Mouse (Mus musculus): Measurements from ENCODE around the gene Phtf2. TPM values are rescaled to one million over a fixed set of nuclear protein-coding genes. Genes with fewer than 3 reads are reported as not detected.
"Not testable (repeated sequence)": the region's sequence is repeated elsewhere in the genome, so short reads cannot be mapped to it uniquely, and the experiment has no call there.

Gene Phtf2
- polyA plus RNA-seq, 1 experiment from 2014 or later: 3.8 TPM

GRCm38 (mm10) chr5:20738795-20739194 lies 143.1 kb downstream of the Phtf2 start:
- WGBS: 28% methylated on average over 2 of the region's 2 CpGs
- no peak for ATAC-seq
- TF ChIP-seq EP300 (IDR thresholded peaks at IDR 0.05) (no peak), CTCF (IDR thresholded peaks at IDR 0.05) (peak; percentile 38)

GRCm38 (mm10) chr5:20723226-20723625 lies 158.7 kb downstream of the Phtf2 start:
- not testable (repeated sequence) for H3K4me2 ChIP-seq (replicated peaks; ENCODE audit: low read depth, low read length); H3K4me3 ChIP-seq (ENCODE audit: low read depth, low read length); H3K27ac ChIP-seq (ENCODE audit: low read length); H3K27me3 ChIP-seq (replicated peaks; ENCODE audit: insufficient read depth, low read length); H3K9ac ChIP-seq (replicated peaks; ENCODE audit: low read depth); H3K36me3 ChIP-seq (ENCODE audit: insufficient read depth, low read length); ATAC-seq; H3K9me3 ChIP-seq (ENCODE audit: low read length); H3K4me1 ChIP-seq (ENCODE audit: insufficient read depth, low read depth, low read length); DNase-seq (ENCODE audit: low spot score)
- 88% methylated on average over 2 of the region's 4 CpGs for WGBS

More at GRCm38 (mm10) chr5:20738795-20739194, 143.1 kb downstream of the Phtf2 start:
- no peak overlapping the region for H3K9ac ChIP-seq (replicated peaks; ENCODE audit: low read depth)
- no peak overlapping the region for H3K4me3 ChIP-seq (ENCODE audit: low read depth, low read length)
- H3K4me2 ChIP-seq (replicated peaks; ENCODE audit: low read depth, low read length): no peak overlapping the region
- H3K4me1 ChIP-seq (ENCODE audit: insufficient read depth, low read depth, low read length): no peaks in the 10 kb centered on the region
- no peak for DNase-seq (ENCODE audit: low spot score)
- H3K9me3 ChIP-seq (ENCODE audit: low read length): no peaks in the 10 kb centered on the region
- H3K27ac ChIP-seq (ENCODE audit: low read length): no peak overlapping the region
- no peaks in the 10 kb centered on the region for H3K36me3 ChIP-seq (ENCODE audit: insufficient read depth, low read length)
- H3K27me3 ChIP-seq (replicated peaks; ENCODE audit: insufficient read depth, low read length): no peaks in the 10 kb centered on the region

- TF ChIP-seq EP300 (IDR thresholded peaks at IDR 0.05) (peak; percentile 14; the same call in 1 of the 2 replicates), CTCF (IDR thresholded peaks at IDR 0.05) (no peak)
- ATAC-seq: peak; percentile 93
Measured at GRCm38 (mm10) chr5:20720201-20720900, 161.6 kb downstream of the Phtf2 start.

GRCm38 (mm10) chr5:20715980-20716379 lies 165.9 kb downstream of the Phtf2 start:
- not testable (repeated sequence) for DNase-seq (ENCODE audit: low spot score); ATAC-seq

More at GRCm38 (mm10) chr5:20720201-20720900, 161.6 kb downstream of the Phtf2 start:
- Histone ChIP-seq H3K4me1 (ENCODE audit: insufficient read depth, low read depth, low read length) (no peaks in the 10 kb centered on the region), H3K4me3 (ENCODE audit: low read depth, low read length) (no peak overlapping the region), H3K9ac (replicated peaks; ENCODE audit: low read depth) (no peak overlapping the region), H3K9me3 (ENCODE audit: low read length) (no peaks in the 10 kb centered on the region), H3K27me3 (replicated peaks; ENCODE audit: insufficient read depth, low read length) (no peaks in the 10 kb centered on the region), H3K4me2 (replicated peaks; ENCODE audit: low read depth, low read length) (no peak overlapping the region), H3K36me3 (ENCODE audit: insufficient read depth, low read length) (no peaks in the 10 kb centered on the region), H3K27ac (ENCODE audit: low read length) (0 out of 2 replicates have a peak overlapping the region, but pooled peaks have one; percentile 32)
- WGBS: 33% methylated on average over 4 of the region's 4 CpGs
- DNase-seq (ENCODE audit: low spot score): peak; percentile 79

GRCm38 (mm10) chr5:20714619-20715018 lies 167.3 kb downstream of the Phtf2 start:
- WGBS: 80% methylated on average over 1 of the region's 1 CpGs
- DNase-seq (ENCODE audit: low spot score): not testable (repeated sequence)

More at GRCm38 (mm10) chr5:20715980-20716379, 165.9 kb downstream of the Phtf2 start:
- H3K4me2 ChIP-seq (replicated peaks; ENCODE audit: low read depth, low read length); H3K4me3 ChIP-seq (ENCODE audit: low read depth, low read length); H3K27ac ChIP-seq (ENCODE audit: low read length); H3K27me3 ChIP-seq (replicated peaks; ENCODE audit: insufficient read depth, low read length); H3K36me3 ChIP-seq (ENCODE audit: insufficient read depth, low read length); H3K9ac ChIP-seq (replicated peaks; ENCODE audit: low read depth); H3K9me3 ChIP-seq (ENCODE audit: low read length); H3K4me1 ChIP-seq (ENCODE audit: insufficient read depth, low read depth, low read length): not testable (repeated sequence)
- WGBS: 89% methylated on average over 6 of the region's 6 CpGs

GRCm38 (mm10) chr5:20710845-20711244 lies 171.1 kb downstream of the Phtf2 start:
- not testable (repeated sequence) for H3K9ac ChIP-seq (replicated peaks; ENCODE audit: low read depth); H3K27me3 ChIP-seq (replicated peaks; ENCODE audit: insufficient read depth, low read length); H3K9me3 ChIP-seq (ENCODE audit: low read length); H3K4me3 ChIP-seq (ENCODE audit: low read depth, low read length); H3K36me3 ChIP-seq (ENCODE audit: insufficient read depth, low read length); H3K27ac ChIP-seq (ENCODE audit: low read length); ATAC-seq; H3K4me2 ChIP-seq (replicated peaks; ENCODE audit: low read depth, low read length); DNase-seq (ENCODE audit: low spot score); H3K4me1 ChIP-seq (ENCODE audit: insufficient read depth, low read depth, low read length)
- WGBS: 94% methylated on average over 6 of the region's 6 CpGs

More at GRCm38 (mm10) chr5:20714619-20715018, 167.3 kb downstream of the Phtf2 start:
- not testable (repeated sequence) for H3K4me1 ChIP-seq (ENCODE audit: insufficient read depth, low read depth, low read length); H3K4me2 ChIP-seq (replicated peaks; ENCODE audit: low read depth, low read length); H3K27ac ChIP-seq (ENCODE audit: low read length); H3K27me3 ChIP-seq (replicated peaks; ENCODE audit: insufficient read depth, low read length); ATAC-seq; H3K36me3 ChIP-seq (ENCODE audit: insufficient read depth, low read length); H3K4me3 ChIP-seq (ENCODE audit: low read depth, low read length); H3K9me3 ChIP-seq (ENCODE audit: low read length); H3K9ac ChIP-seq (replicated peaks; ENCODE audit: low read depth)

Other genes with a start within 250 kb of the Phtf2 start
- 49.7 and 52.2 TPM in 2 replicates for gene Tmem60, start 67 bp upstream of the Phtf2 start, polyA plus RNA-seq (2015; fragmentation: Nextera tagmentation; extraction: Ambion mirVana)
- gene Rsbn1l, start 74.3 kb upstream of the Phtf2 start, polyA plus RNA-seq (2015; fragmentation: Nextera tagmentation; extraction: Ambion mirVana): 6.6 and 6.8 TPM in 2 replicates
- 31.1 and 35.1 TPM in 2 replicates for gene Ptpn12, start 173.8 kb upstream of the Phtf2 start, polyA plus RNA-seq (2015; fragmentation: Nextera tagmentation; extraction: Ambion mirVana)